Mouse (Mus musculus): Measurements from ENCODE around the gene Naa40.
A peak's percentile ranks its signal among the peaks of the same experiment; 100 is the strongest.

Gene Naa40

GRCm38 (mm10) chr19:7214484-7214883, 26.5 kb downstream of the Naa40 start:
- no peak for DNase-seq (ENCODE audit: low read depth, low spot score)

GRCm38 (mm10) chr19:7213010-7213409, 28.0 kb downstream of the Naa40 start:
- no peak for DNase-seq (ENCODE audit: low read depth, low spot score)

GRCm38 (mm10) chr19:7212216-7212615, 28.8 kb downstream of the Naa40 start:
- DNase-seq (ENCODE audit: low read depth, low spot score): no peak

- DNase-seq (ENCODE audit: low read depth, low spot score): no peak
Observed at GRCm38 (mm10) chr19:7209907-7210646, 30.9 kb downstream of the Naa40 start.

GRCm38 (mm10) chr19:7205753-7206736, 34.9 kb downstream of the Naa40 start, which contains the start of gene Otub1:
Gene Otub1 (minus strand): TSS chr19:7206316.
- peak; percentile 97 for DNase-seq (ENCODE audit: low read depth, low spot score)

- DNase-seq (ENCODE audit: low read depth, low spot score): no peak
Observed at GRCm38 (mm10) chr19:7205326-7205725, 35.7 kb downstream of the Naa40 start.

GRCm38 (mm10) chr19:7204898-7205297, 36.1 kb downstream of the Naa40 start:
- DNase-seq (ENCODE audit: low read depth, low spot score): no peak

- DNase-seq (ENCODE audit: low read depth, low spot score): no peak
Observed at GRCm38 (mm10) chr19:7200427-7200826, 40.6 kb downstream of the Naa40 start.

- DNase-seq (ENCODE audit: low read depth, low spot score): no peak
Observed at GRCm38 (mm10) chr19:7199089-7199488, 41.9 kb downstream of the Naa40 start.

- no peak for DNase-seq (ENCODE audit: low read depth, low spot score)
Observed at GRCm38 (mm10) chr19:7197445-7197844, 43.5 kb downstream of the Naa40 start.

GRCm38 (mm10) chr19:7196741-7197270, 44.2 kb downstream of the Naa40 start:
- DNase-seq (ENCODE audit: low read depth, low spot score): peak; percentile 90

GRCm38 (mm10) chr19:7195900-7196728, 44.9 kb downstream of the Naa40 start:
- peak; percentile 56 for DNase-seq (ENCODE audit: low read depth, low spot score)

- no peak for DNase-seq (ENCODE audit: low read depth, low spot score)
Observed at GRCm38 (mm10) chr19:7192561-7192967, 48.4 kb downstream of the Naa40 start.

- DNase-seq (ENCODE audit: low read depth, low spot score): no peak
Observed at GRCm38 (mm10) chr19:7191639-7192038, 49.3 kb downstream of the Naa40 start.

- no peak for DNase-seq (ENCODE audit: low read depth, low spot score)
Observed at GRCm38 (mm10) chr19:7190986-7191385, 50.0 kb downstream of the Naa40 start.

- no peak for DNase-seq (ENCODE audit: low read depth, low spot score)
Observed at GRCm38 (mm10) chr19:7189026-7189425, 52.0 kb downstream of the Naa40 start.

- no peak for DNase-seq (ENCODE audit: low read depth, low spot score)
Observed at GRCm38 (mm10) chr19:7187157-7187556, 53.8 kb downstream of the Naa40 start.

- DNase-seq (ENCODE audit: low read depth, low spot score): no peak
Observed at GRCm38 (mm10) chr19:7185715-7186291, 55.2 kb downstream of the Naa40 start.

- DNase-seq (ENCODE audit: low read depth, low spot score): no peak
Observed at GRCm38 (mm10) chr19:7185059-7185458, 55.9 kb downstream of the Naa40 start.

GRCm38 (mm10) chr19:7183419-7183818, 57.6 kb downstream of the Naa40 start:
- no peak for DNase-seq (ENCODE audit: low read depth, low spot score)
